Mouse (Mus musculus) frontal cortex, postnatal 10 days (tissue): ENCODE measurements around the gene Ctns.

Source experiments
- DNase-seq, 2 experiments: peaks; one replicate each; pipeline ENCODE4 v3.0.0; 2022; ENCODE audit warnings: low spot score in 2 of 2, mixed read lengths in 1 of 2

The Ctns gene

DNA sequence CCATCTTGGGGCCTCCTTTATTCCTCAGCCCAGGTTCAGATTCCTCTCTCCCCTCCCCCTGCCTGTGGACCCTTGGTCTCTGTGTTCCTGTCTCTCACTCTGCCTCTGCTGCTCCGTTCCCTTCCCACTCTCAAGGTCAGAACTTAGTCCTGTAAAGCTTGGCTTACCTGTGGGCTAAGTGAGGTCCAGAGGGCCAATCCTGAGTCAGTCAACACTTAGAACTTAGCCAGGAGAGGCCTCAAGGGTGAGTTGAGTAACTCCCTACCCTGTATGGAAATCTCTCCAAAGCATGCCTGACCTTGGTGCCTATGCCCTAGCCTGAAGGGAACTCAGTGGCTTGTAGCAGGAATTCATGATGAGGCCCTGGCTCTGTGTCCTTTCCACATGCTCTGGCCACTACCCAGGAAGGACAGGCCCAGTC is 54.6 kb downstream of the Ctns start:
- DNase-seq: no peak

DNA sequence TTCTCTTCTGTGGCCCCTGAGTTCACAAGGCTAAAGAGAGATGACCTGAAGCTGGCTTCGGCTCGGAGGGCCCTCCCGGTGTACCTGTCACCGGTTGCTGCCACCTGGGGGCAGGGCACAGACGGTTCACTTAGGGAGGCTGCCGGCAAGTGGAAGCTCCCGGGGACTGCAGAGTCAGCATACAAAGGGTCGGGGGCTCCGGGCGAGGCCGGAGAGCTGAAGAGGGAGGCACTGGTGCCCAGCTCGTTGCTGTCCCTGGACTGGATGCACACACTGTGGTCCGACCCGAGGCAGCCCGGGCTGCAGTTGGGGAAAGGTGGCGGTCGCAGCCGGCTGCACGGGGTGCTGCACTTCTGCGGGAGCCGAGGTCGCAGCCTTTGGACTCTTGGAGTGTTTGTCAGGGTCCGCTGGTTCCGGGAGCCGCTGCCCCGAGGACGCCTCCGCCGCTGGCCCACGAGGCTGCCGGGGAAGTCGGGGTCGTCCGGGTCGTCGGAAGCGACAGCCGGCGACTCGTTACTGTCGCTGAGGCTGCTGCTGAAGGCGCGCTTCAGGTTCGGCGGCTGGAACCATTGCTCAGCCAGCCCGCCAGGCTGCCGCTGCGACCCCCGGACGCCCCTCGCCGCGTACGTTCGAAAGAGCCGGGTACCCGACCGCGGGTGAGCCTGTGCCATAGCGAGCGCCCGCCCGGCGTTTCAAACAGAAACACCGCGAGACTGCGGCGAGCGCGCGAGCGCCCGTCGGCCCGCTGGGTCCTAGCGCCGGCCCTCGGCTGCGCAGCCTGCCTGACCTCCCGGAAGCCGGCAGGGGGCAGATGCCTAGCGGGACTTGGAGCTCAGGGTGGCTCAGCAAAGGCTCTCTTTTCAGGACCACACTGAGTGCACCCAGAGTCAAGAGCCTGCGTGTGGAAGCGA is 61.0 kb downstream of the Ctns start, which contains the start of gene Haspin:
TSS of gene Haspin (minus strand) at position 704 of the 911 bp plus-strand sequence.
- DNase-seq: peak; percentile 78 to 88

DNA sequence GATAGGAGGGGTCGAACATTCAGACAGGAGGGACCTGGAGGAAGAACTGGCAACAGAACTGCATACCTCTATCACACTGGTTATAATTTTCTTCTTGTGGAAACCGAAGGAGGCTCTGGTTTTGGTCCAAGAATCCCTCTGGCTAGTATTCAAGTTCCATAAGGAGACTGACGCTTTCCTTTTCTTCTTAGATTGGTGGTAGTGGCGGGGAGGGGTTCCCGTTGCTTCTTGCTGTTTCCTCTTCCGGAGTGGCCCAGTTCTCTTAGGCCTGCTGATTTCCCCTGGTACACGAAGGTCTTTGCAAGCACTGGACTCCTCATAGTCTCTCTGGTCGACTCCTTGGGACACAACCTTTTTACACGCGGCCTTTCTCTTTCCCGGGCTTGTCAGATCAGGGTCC is 61.7 kb downstream of the Ctns start:
- no peak for DNase-seq

DNA sequence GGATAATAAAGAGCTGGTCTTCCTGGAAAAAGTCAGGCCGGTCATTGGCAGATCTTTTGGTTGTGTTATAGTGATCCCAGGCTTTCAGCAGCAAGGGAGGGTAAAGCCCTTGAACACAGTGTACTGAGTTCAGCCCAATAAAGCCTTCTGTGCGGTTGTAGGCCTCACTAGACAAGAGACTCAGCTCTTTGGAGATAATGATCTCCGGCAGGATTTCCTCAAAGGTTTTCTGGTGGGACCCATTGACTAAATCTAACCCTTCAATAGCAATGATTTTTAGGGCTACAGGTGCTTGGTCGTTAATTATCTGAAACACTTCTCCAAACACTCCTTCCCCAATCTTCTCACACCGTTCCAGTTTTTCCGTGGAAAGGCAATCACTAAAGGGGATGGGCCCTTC is 62.3 kb downstream of the Ctns start:
- DNase-seq: no peak

DNA sequence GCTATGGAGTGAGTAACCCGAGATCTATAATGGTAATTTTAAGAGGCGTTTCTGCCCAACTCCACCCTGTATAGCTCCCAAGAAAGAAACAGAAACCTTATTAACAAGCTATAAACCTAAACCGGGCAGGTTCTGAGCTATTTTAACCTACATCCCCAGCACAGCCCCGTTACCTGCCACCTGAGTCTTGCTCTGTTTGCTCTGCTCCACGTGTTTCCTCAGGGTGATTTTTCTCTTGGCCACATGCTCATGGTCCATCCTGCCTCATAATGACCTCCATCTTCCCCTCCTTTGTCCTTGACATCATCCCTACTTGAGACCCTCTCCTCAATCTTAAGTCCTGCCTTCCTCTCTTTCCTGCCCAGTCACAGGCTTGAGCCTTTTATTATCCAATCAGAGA is 64.6 kb downstream of the Ctns start:
- DNase-seq: no peak
